Mouse (Mus musculus): ENCODE measurements around the gene Gm21969. TPM values are rescaled to one million over a fixed set of nuclear protein-coding genes. Genes with fewer than 3 reads are reported as not detected.

The Gm21969 gene
- polyA plus RNA-seq, 2 experiments from 2014 or later = not detected

GRCm38 (mm10) chr4:139585713-139586112 lies 17.3 kb upstream of the Gm21969 start:
- ATAC-seq = no peak

- ATAC-seq = no peak
These were observed 15.6 kb upstream of the Gm21969 start for GRCm38 (mm10) chr4:139587370-139587769.

- ATAC-seq = no peak
These were observed 15.2 kb upstream of the Gm21969 start for GRCm38 (mm10) chr4:139587773-139588172.

GRCm38 (mm10) chr4:139589351-139590027 lies 13.5 kb upstream of the Gm21969 start:
- no peak for ATAC-seq

- ATAC-seq = no peak
These were observed 12.5 kb upstream of the Gm21969 start for GRCm38 (mm10) chr4:139590446-139590845.

- no peak for ATAC-seq
These were observed 10.1 kb upstream of the Gm21969 start for GRCm38 (mm10) chr4:139592895-139593294.

- ATAC-seq = no peak
These were observed 9.6 kb upstream of the Gm21969 start for GRCm38 (mm10) chr4:139593383-139593782.

- no peak for ATAC-seq
These were observed 8.9 kb upstream of the Gm21969 start for GRCm38 (mm10) chr4:139594062-139594461.

- no peak for ATAC-seq
These were observed 6.3 kb upstream of the Gm21969 start for GRCm38 (mm10) chr4:139596715-139597114.

- ATAC-seq = peak; percentile 25
These were observed 5.4 kb upstream of the Gm21969 start for GRCm38 (mm10) chr4:139597286-139598284.

GRCm38 (mm10) chr4:139598356-139598755 lies 4.6 kb upstream of the Gm21969 start:
- no peak for ATAC-seq

- ATAC-seq = peak; percentile 81
These were observed 4.0 kb upstream of the Gm21969 start for GRCm38 (mm10) chr4:139598950-139599518.

- no peak for ATAC-seq
These were observed 1.2 kb upstream of the Gm21969 start for GRCm38 (mm10) chr4:139601519-139602356.

GRCm38 (mm10) chr4:139605216-139605615 lies 2.2 kb downstream of the Gm21969 start:
- no peak for ATAC-seq

- no peak for ATAC-seq
These were observed 3.7 kb downstream of the Gm21969 start for GRCm38 (mm10) chr4:139606732-139607131.

GRCm38 (mm10) chr4:139608975-139609374 lies 6.0 kb downstream of the Gm21969 start:
- ATAC-seq = no peak

- ATAC-seq = no peak
These were observed 8.0 kb downstream of the Gm21969 start for GRCm38 (mm10) chr4:139610954-139611353.

- peak; percentile 86 for ATAC-seq
These were observed 8.6 kb downstream of the Gm21969 start for GRCm38 (mm10) chr4:139611542-139611953.

GRCm38 (mm10) chr4:139614524-139615260 lies 11.7 kb downstream of the Gm21969 start:
- no peak for ATAC-seq

GRCm38 (mm10) chr4:139616276-139617000 lies 13.5 kb downstream of the Gm21969 start:
- peak; percentile 95 for ATAC-seq

GRCm38 (mm10) chr4:139617001-139617364 lies 14.0 kb downstream of the Gm21969 start:
- no peak for ATAC-seq

Data from activated CD4-positive, CD25-positive, alpha-beta regulatory T cell, adult 4 months (primary cell).